ENCODE assay signal across 8 mouse cellular contexts in genomic region chr11:106722831-106723361, GRCm38 (mm10). TPM values are rescaled to one million over a fixed set of nuclear protein-coding genes. Genes with fewer than 3 reads are reported as not detected.
DNase-seq lines count a peak whose midpoint lies in the region; ATAC-seq and TF ChIP-seq lines count a peak whose summit lies in the region.

No protein-coding gene starts in this region.

- H3K4me3 ChIP-seq in kidney, embryonic 14.5 days (ENCODE audit: low read length): no peak overlapping the region
- no peak overlapping the region for H3K4me3 ChIP-seq in kidney, embryonic 15.5 days (replicated peaks)
- no peak overlapping the region for H3K4me3 ChIP-seq in small intestine, adult 2 months (ENCODE audit: low read depth, low read length)
- no peak overlapping the region for H3K4me3 ChIP-seq in hindbrain, postnatal 0 days (ENCODE audit: low read length)

- WGBS in kidney, embryonic 14.5 days: 17% methylated on average over 7 of the region's 7 CpGs
- WGBS in kidney, embryonic 15.5 days: 10% methylated on average over 6 of the region's 7 CpGs
- 7% methylated on average over 7 of the region's 7 CpGs for WGBS in small intestine, adult 2 months
- WGBS in hindbrain, postnatal 0 days: 21% methylated on average over 7 of the region's 7 CpGs

- no peak overlapping the region for H3K4me2 ChIP-seq in kidney, embryonic 14.5 days (replicated peaks; ENCODE audit: low read depth, low read length)
- no peak overlapping the region for H3K4me2 ChIP-seq in kidney, embryonic 15.5 days
- no peak overlapping the region for H3K4me2 ChIP-seq in hindbrain, postnatal 0 days (ENCODE audit: low read depth, low read length)

- peak; percentile 46; the same call in 1 of the 2 replicates for ATAC-seq in kidney, embryonic 14.5 days (ENCODE audit: low FRiP score, low TSS enrichment)
- ATAC-seq in kidney, embryonic 15.5 days (replicated peaks; ENCODE audit: low FRiP score): no peak; the same call in 1 of the 2 replicates
- peak; percentile 50; the same call in 1 of the 2 replicates for ATAC-seq in erythroblast, adult 5-6 weeks (replicated peaks; ENCODE audit: low FRiP score, poor library complexity, severe bottlenecking)
- ATAC-seq in hindbrain, postnatal 0 days: no peak

- 0 out of 2 replicates have a peak, but pooled peaks cover 2% of the 10 kb centered on the region for H3K4me1 ChIP-seq in kidney, embryonic 14.5 days (ENCODE audit: control insufficient read depth, insufficient read depth, low read length)
- H3K4me1 ChIP-seq in kidney, embryonic 15.5 days: peaks cover 10% of the 10 kb centered on the region; the same call in 1 of the 2 replicates
- peaks cover 23% of the 10 kb centered on the region for H3K4me1 ChIP-seq in small intestine, adult 2 months (ENCODE audit: control insufficient read depth, insufficient read depth, insufficient read length, low read length)
- H3K4me1 ChIP-seq in hindbrain, postnatal 0 days (ENCODE audit: insufficient read depth, low read length): no peaks in the 10 kb centered on the region

- no peak for TF ChIP-seq POLR2A in small intestine, adult 2 months (IDR thresholded peaks at IDR 0.05; ENCODE audit: low read depth, low read length)

- TF ChIP-seq CTCF in small intestine, adult 2 months (IDR thresholded peaks at IDR 0.05; ENCODE audit: extremely low read depth, insufficient read length, insufficient replicate concordance, low read depth, low read length): no peak
- no peak for TF ChIP-seq CTCF in hindbrain, postnatal 0 days (IDR thresholded peaks at IDR 0.05; ENCODE audit: low read depth)

- H3K9ac ChIP-seq in kidney, embryonic 14.5 days (ENCODE audit: low read depth, low read length): no peak overlapping the region
- H3K9ac ChIP-seq in kidney, embryonic 15.5 days: no peak overlapping the region
- no peak overlapping the region for H3K9ac ChIP-seq in hindbrain, postnatal 0 days (replicated peaks; ENCODE audit: low read length)

- H3K36me3 ChIP-seq in kidney, embryonic 14.5 days (ENCODE audit: control insufficient read depth, insufficient read depth, low read length): no peaks in the 10 kb centered on the region
- H3K36me3 ChIP-seq in kidney, embryonic 15.5 days: no peaks in the 10 kb centered on the region
- H3K36me3 ChIP-seq in small intestine, adult 2 months (ENCODE audit: control insufficient read depth, insufficient read depth, low read length): no peaks in the 10 kb centered on the region
- no peaks in the 10 kb centered on the region for H3K36me3 ChIP-seq in hindbrain, postnatal 0 days (ENCODE audit: insufficient read depth, low read length)

- DNase-seq in kidney, postnatal 36 days: peak; percentile 40 to 42
- no peak for DNase-seq in layer of hippocampus, adult 11-12 months (ENCODE audit: low spot score)
- no peak for DNase-seq in hindbrain, postnatal 0 days (ENCODE audit: low spot score)
- DNase-seq in embryo, embryonic 9.5 days (ENCODE audit: extremely low spot score): no peak

- H3K9me3 ChIP-seq in kidney, embryonic 14.5 days (ENCODE audit: control insufficient read depth, low read length): no peaks in the 10 kb centered on the region
- H3K9me3 ChIP-seq in kidney, embryonic 15.5 days (replicated peaks): no peaks in the 10 kb centered on the region
- H3K9me3 ChIP-seq in hindbrain, postnatal 0 days (ENCODE audit: low read length): no peaks in the 10 kb centered on the region

- no peaks in the 10 kb centered on the region for H3K27me3 ChIP-seq in kidney, embryonic 14.5 days (ENCODE audit: control insufficient read depth, insufficient read depth, low read length)
- H3K27me3 ChIP-seq in kidney, embryonic 15.5 days: no peaks in the 10 kb centered on the region
- no peaks in the 10 kb centered on the region for H3K27me3 ChIP-seq in small intestine, adult 2 months (ENCODE audit: control insufficient read depth, insufficient read depth, low read length)
- no peaks in the 10 kb centered on the region for H3K27me3 ChIP-seq in hindbrain, postnatal 0 days (ENCODE audit: insufficient read depth, low read length)

- no peak overlapping the region for H3K27ac ChIP-seq in kidney, embryonic 14.5 days (ENCODE audit: low read depth, low read length)
- no peak overlapping the region for H3K27ac ChIP-seq in kidney, embryonic 15.5 days
- peak overlapping the region; percentile 58 for H3K27ac ChIP-seq in small intestine, adult 2 months (ENCODE audit: insufficient read depth, low read depth, low read length)
- H3K27ac ChIP-seq in hindbrain, postnatal 0 days: no peak overlapping the region

RNA-seq across cellular contexts. Expression of gene Pecam1, which starts 27.5 kb away (rescaled TPM):
- 36.2 and 46.8 TPM in 2 replicates for polyA plus RNA-seq in kidney, embryonic 14.5 days (2014; fragmentation: Nextera tagmentation; extraction: Ambion mirVana)
- polyA plus RNA-seq in kidney, embryonic 15.5 days (2015; fragmentation: Nextera tagmentation; extraction: Ambion mirVana): 59.3 and 66.5 TPM in 2 replicates
- 5.0 and 11.0 TPM in 2 replicates for total RNA-seq in erythroblast, adult 5-6 weeks (2015; ENCODE audit: low replicate concordance)
- total RNA-seq in erythroblast, adult 5-6 weeks (2017; ENCODE audit: low replicate concordance): 4.0 and 5.0 TPM in 2 replicates
- 6.3 and 10.7 TPM in 2 replicates for polyA plus RNA-seq in small intestine, adult 2 months (2012; rRNA removed)
- total RNA-seq in hindbrain, postnatal 0 days (2014; rRNA removed): 19.2 and 20.1 TPM in 2 replicates
- 10.9 and 11.2 TPM in 2 replicates for polyA plus RNA-seq in hindbrain, postnatal 0 days (2015; fragmentation: Nextera tagmentation; extraction: Ambion mirVana)

RNA-seq across cellular contexts. Expression of gene Milr1, which starts 28.1 kb away (rescaled TPM):
- 1.0 and 1.1 TPM in 2 replicates for polyA plus RNA-seq in kidney, embryonic 14.5 days (2014; fragmentation: Nextera tagmentation; extraction: Ambion mirVana)
- polyA plus RNA-seq in kidney, embryonic 15.5 days (2015; fragmentation: Nextera tagmentation; extraction: Ambion mirVana): 1.0 and 1.7 TPM in 2 replicates
- 11.0 and 24.5 TPM in 2 replicates for total RNA-seq in erythroblast, adult 5-6 weeks (2015; ENCODE audit: low replicate concordance)
- total RNA-seq in erythroblast, adult 5-6 weeks (2017; ENCODE audit: low replicate concordance): 12.7 and 20.4 TPM in 2 replicates
- 0.30 and 0.77 TPM in 2 replicates for polyA plus RNA-seq in small intestine, adult 2 months (2012; rRNA removed)
- total RNA-seq in hindbrain, postnatal 0 days (2014; rRNA removed): 0.40 TPM in 1 of 2 replicates, not detected in the other
- 0.56 and 0.72 TPM in 2 replicates for polyA plus RNA-seq in hindbrain, postnatal 0 days (2015; fragmentation: Nextera tagmentation; extraction: Ambion mirVana)

RNA-seq across cellular contexts. Expression of gene Polg2, which starts 56.4 kb away (rescaled TPM):
- polyA plus RNA-seq in kidney, embryonic 14.5 days (2014; fragmentation: Nextera tagmentation; extraction: Ambion mirVana): 12.6 and 13.3 TPM in 2 replicates
- polyA plus RNA-seq in kidney, embryonic 15.5 days (2015; fragmentation: Nextera tagmentation; extraction: Ambion mirVana): 10.2 and 12.1 TPM in 2 replicates
- 8.2 and 9.6 TPM in 2 replicates for total RNA-seq in erythroblast, adult 5-6 weeks (2015; ENCODE audit: low replicate concordance)
- total RNA-seq in erythroblast, adult 5-6 weeks (2017; ENCODE audit: low replicate concordance): 9.9 and 22.7 TPM in 2 replicates
- polyA plus RNA-seq in small intestine, adult 2 months (2012; rRNA removed): 4.4 and 11.0 TPM in 2 replicates
- total RNA-seq in hindbrain, postnatal 0 days (2014; rRNA removed): 8.3 and 12.9 TPM in 2 replicates
- 9.5 and 11.4 TPM in 2 replicates for polyA plus RNA-seq in hindbrain, postnatal 0 days (2015; fragmentation: Nextera tagmentation; extraction: Ambion mirVana)

Comparison
In these comparisons a context has a peak if more than half of its experiments do, and no peak if none do; other contexts are left out.
1. ATAC-seq: peak in kidney, embryonic 14.5 days (single experiment) and erythroblast, adult 5-6 weeks (single experiment); none in kidney, embryonic 15.5 days (single experiment) and hindbrain, postnatal 0 days (single experiment).
2. DNase-seq: peak in kidney, postnatal 36 days (2 of 2); none in layer of hippocampus, adult 11-12 months (single experiment), hindbrain, postnatal 0 days (single experiment) and embryo, embryonic 9.5 days (single experiment).